Mouse (Mus musculus) mouse embryonic stem cell (cell line): Measurements from ENCODE around the gene Agmo.

Source experiments
- in situ Hi-C, 2 experiments: fragments of 300-500 bp; cut with MboI; formaldehyde crosslinking; loops; 1 replicate in 1 of 2; 3 replicates in 1 of 2; pipeline ENCODE4 v1.14.3; 2019 to 2020; ENCODE audit warnings: low sequenced_read_pairs in 2 of 2, low pct_unique_long_range_greater_than_20kb in 1 of 2, mixed read lengths in 1 of 2; ENCODE audit not compliant: unreplicated experiment in 1 of 2

The Agmo gene

GRCm38 (mm10) chr12:37241566-37242021 lies at the start of gene Agmo:
TSS of gene Agmo (plus strand) at chr12:37241641.
- in situ Hi-C loops, result no loop called here

GRCm38 (mm10) chr12:37231119-37231518 lies 10.3 kb upstream of the Agmo start:
- in situ Hi-C loops, result no loop called here

GRCm38 (mm10) chr12:37240975-37241565 lies 371 bp upstream of the Agmo start:
- in situ Hi-C loops, result no loop called here

- in situ Hi-C loops, result no loop called here
Measured at GRCm38 (mm10) chr12:37242484-37242883, 1.0 kb downstream of the Agmo start.

- in situ Hi-C loops, result no loop called here
Measured at GRCm38 (mm10) chr12:37244876-37245275, 3.4 kb downstream of the Agmo start.

GRCm38 (mm10) chr12:37251688-37252087 lies 10.2 kb downstream of the Agmo start:
- in situ Hi-C loops, result no loop called here

GRCm38 (mm10) chr12:37257099-37257498 lies 15.7 kb downstream of the Agmo start:
- in situ Hi-C loops, result no loop called here

GRCm38 (mm10) chr12:37259771-37260528 lies 18.5 kb downstream of the Agmo start:
- in situ Hi-C loops, result no loop called here

- in situ Hi-C loops, result no loop called here
Measured at GRCm38 (mm10) chr12:37263685-37264084, 22.2 kb downstream of the Agmo start.

GRCm38 (mm10) chr12:37268636-37269152 lies 27.3 kb downstream of the Agmo start:
- in situ Hi-C loops, result no loop called here

GRCm38 (mm10) chr12:37272660-37273059 lies 31.2 kb downstream of the Agmo start:
- in situ Hi-C loops, result no loop called here

GRCm38 (mm10) chr12:37273964-37274657 lies 32.7 kb downstream of the Agmo start:
- in situ Hi-C loops, result no loop called here

GRCm38 (mm10) chr12:37274658-37275019 lies 33.2 kb downstream of the Agmo start:
- in situ Hi-C loops, result no loop called here

- in situ Hi-C loops, result no loop called here
Measured at GRCm38 (mm10) chr12:37306956-37307466, 65.6 kb downstream of the Agmo start.

GRCm38 (mm10) chr12:37310786-37311185 lies 69.3 kb downstream of the Agmo start:
- in situ Hi-C loops, result no loop called here

GRCm38 (mm10) chr12:37322860-37323259 lies 81.4 kb downstream of the Agmo start:
- in situ Hi-C loops, result no loop called here

- in situ Hi-C loops, result no loop called here
Measured at GRCm38 (mm10) chr12:37334987-37335386, 93.5 kb downstream of the Agmo start.

GRCm38 (mm10) chr12:37344225-37344624 lies 102.8 kb downstream of the Agmo start:
- in situ Hi-C loops, result no loop called here

- in situ Hi-C loops, result no loop called here
Measured at GRCm38 (mm10) chr12:37345696-37346095, 104.3 kb downstream of the Agmo start.
